Mouse (Mus musculus) liver, adult 2 months (tissue): ENCODE measurements at regions not wholly inside any gene's neighbourhood (a gene's known extent, or its start where the extent isn't known, plus 50 kb on each side); places are given as distances from the start of the nearest gene placed in this dataset.

ENCODE experiments used
- CTCF ChIP-seq: fragments of 200-500 bp; IDR thresholded peaks from 2 replicates; pipeline ENCODE4 v1.5.1; 2011; ENCODE audit warnings: low read depth, low read length, control low read depth
- POLR2A ChIP-seq: fragments of 200-500 bp; IDR thresholded peaks from 2 replicates; pipeline ENCODE4 v1.6.1; 2011; ENCODE audit warnings: low read length, control low read depth; ENCODE audit not compliant: insufficient read depth; ENCODE audit errors: extremely low read depth

- TF ChIP-seq CTCF (no peak), POLR2A (no peak)
These were observed 219.8 kb upstream of the Spag17 start for GRCm38 (mm10) chr3:99665363-99665762.
